Mouse (Mus musculus): ENCODE measurements around the gene Chrm1.

Chrm1 gene

GRCm38 (mm10) chr19:8663360-8663839, at the start of gene Chrm1:
Chrm1 (plus strand) TSS chr19:8663789.
- DNase-seq (ENCODE audit: low read depth, low spot score): no peak

- no peak for DNase-seq (ENCODE audit: low read depth, low spot score)
Measured at GRCm38 (mm10) chr19:8614343-8614742, 49.2 kb upstream of the Chrm1 start.

GRCm38 (mm10) chr19:8616314-8616713, 47.3 kb upstream of the Chrm1 start:
- no peak for DNase-seq (ENCODE audit: low read depth, low spot score)

GRCm38 (mm10) chr19:8617904-8618303, 45.7 kb upstream of the Chrm1 start, which contains the start of gene Slc22a6:
Slc22a6 (plus strand) TSS chr19:8618039.
- DNase-seq (ENCODE audit: low read depth, low spot score): no peak

GRCm38 (mm10) chr19:8621098-8621497, 42.5 kb upstream of the Chrm1 start:
- no peak for DNase-seq (ENCODE audit: low read depth, low spot score)

GRCm38 (mm10) chr19:8630249-8630648, 33.3 kb upstream of the Chrm1 start:
- no peak for DNase-seq (ENCODE audit: low read depth, low spot score)

- no peak for DNase-seq (ENCODE audit: low read depth, low spot score)
Measured at GRCm38 (mm10) chr19:8630826-8631225, 32.8 kb upstream of the Chrm1 start.

GRCm38 (mm10) chr19:8632029-8632428, 31.6 kb upstream of the Chrm1 start:
- no peak for DNase-seq (ENCODE audit: low read depth, low spot score)

GRCm38 (mm10) chr19:8642086-8642485, 21.5 kb upstream of the Chrm1 start:
- DNase-seq (ENCODE audit: low read depth, low spot score): no peak

GRCm38 (mm10) chr19:8646393-8646792, 17.2 kb upstream of the Chrm1 start:
- DNase-seq (ENCODE audit: low read depth, low spot score): no peak

- no peak for DNase-seq (ENCODE audit: low read depth, low spot score)
Measured at GRCm38 (mm10) chr19:8655833-8656232, 7.8 kb upstream of the Chrm1 start.

GRCm38 (mm10) chr19:8656341-8656740, 7.2 kb upstream of the Chrm1 start:
- no peak for DNase-seq (ENCODE audit: low read depth, low spot score)

- peak; percentile 23 for DNase-seq (ENCODE audit: low read depth, low spot score)
Measured at GRCm38 (mm10) chr19:8661821-8662307, 1.7 kb upstream of the Chrm1 start.

- peak; percentile 68 for DNase-seq (ENCODE audit: low read depth, low spot score)
Measured at GRCm38 (mm10) chr19:8662337-8662736, 1.3 kb upstream of the Chrm1 start.

- no peak for DNase-seq (ENCODE audit: low read depth, low spot score)
Measured at GRCm38 (mm10) chr19:8663911-8664421, 377 bp downstream of the Chrm1 start.

GRCm38 (mm10) chr19:8664859-8665258, 1.3 kb downstream of the Chrm1 start:
- DNase-seq (ENCODE audit: low read depth, low spot score): no peak

GRCm38 (mm10) chr19:8665746-8666145, 2.2 kb downstream of the Chrm1 start:
- no peak for DNase-seq (ENCODE audit: low read depth, low spot score)

- no peak for DNase-seq (ENCODE audit: low read depth, low spot score)
Measured at GRCm38 (mm10) chr19:8672859-8673258, 9.3 kb downstream of the Chrm1 start.

GRCm38 (mm10) chr19:8673336-8674063, 9.9 kb downstream of the Chrm1 start:
- DNase-seq (ENCODE audit: low read depth, low spot score): no peak

- DNase-seq (ENCODE audit: low read depth, low spot score): peak; percentile 89
Measured at GRCm38 (mm10) chr19:8679031-8679779, 15.6 kb downstream of the Chrm1 start.

GRCm38 (mm10) chr19:8681633-8682362, 18.2 kb downstream of the Chrm1 start:
- DNase-seq (ENCODE audit: low read depth, low spot score): no peak

GRCm38 (mm10) chr19:8682996-8683395, 19.4 kb downstream of the Chrm1 start:
- peak; percentile 92 for DNase-seq (ENCODE audit: low read depth, low spot score)
